Mouse (Mus musculus) retina, postnatal 7 days (tissue): ENCODE measurements at regions not wholly inside any gene's neighbourhood (a gene's known extent, or its start where the extent isn't known, plus 50 kb on each side); places are given as distances from the start of the nearest gene placed in this dataset.

ENCODE experiments used
- DNase-seq: peaks from one replicate; pipeline ENCODE4 v3.0.0-alpha.2; 2012; ENCODE audit warnings: low read depth, low spot score

- DNase-seq: no peak
These were observed 283.7 kb downstream of the Gm11146 start for GRCm38 (mm10) chr16:77318150-77318549.

- no peak for DNase-seq
These were observed 286.5 kb downstream of the Gm11146 start for GRCm38 (mm10) chr16:77315354-77315753.

- DNase-seq: no peak
These were observed 288.7 kb downstream of the Gm11146 start for GRCm38 (mm10) chr16:77313195-77313594.

GRCm38 (mm10) chr16:77301270-77302171 lies 288.0 kb downstream of the Usp25 start:
- DNase-seq: no peak

GRCm38 (mm10) chr16:77300572-77301213 lies 287.2 kb downstream of the Usp25 start:
- no peak for DNase-seq

- DNase-seq: no peak
These were observed 282.3 kb downstream of the Usp25 start for GRCm38 (mm10) chr16:77295574-77296355.

- DNase-seq: no peak
These were observed 278.8 kb downstream of the Usp25 start for GRCm38 (mm10) chr16:77292317-77292771.

GRCm38 (mm10) chr16:77291723-77292316 lies 278.3 kb downstream of the Usp25 start:
- no peak for DNase-seq

- no peak for DNase-seq
These were observed 270.7 kb downstream of the Usp25 start for GRCm38 (mm10) chr16:77284205-77284604.

GRCm38 (mm10) chr16:77279916-77280315 lies 266.4 kb downstream of the Usp25 start:
- no peak for DNase-seq

GRCm38 (mm10) chr16:77279495-77279894 lies 266.0 kb downstream of the Usp25 start:
- DNase-seq: no peak

GRCm38 (mm10) chr16:77273306-77273705 lies 259.8 kb downstream of the Usp25 start:
- no peak for DNase-seq

- DNase-seq: no peak
These were observed 255.4 kb downstream of the Usp25 start for GRCm38 (mm10) chr16:77268926-77269325.

- no peak for DNase-seq
These were observed 254.2 kb downstream of the Usp25 start for GRCm38 (mm10) chr16:77267679-77268078.

- no peak for DNase-seq
These were observed 238.8 kb downstream of the Usp25 start for GRCm38 (mm10) chr16:77252349-77252748.

GRCm38 (mm10) chr16:77251422-77251821 lies 237.9 kb downstream of the Usp25 start:
- no peak for DNase-seq

GRCm38 (mm10) chr16:77240876-77241275 lies 227.4 kb downstream of the Usp25 start:
- no peak for DNase-seq

GRCm38 (mm10) chr16:77239176-77239790 lies 225.8 kb downstream of the Usp25 start:
- no peak for DNase-seq

- DNase-seq: no peak
These were observed 225.1 kb downstream of the Usp25 start for GRCm38 (mm10) chr16:77238358-77239175.

- DNase-seq: no peak
These were observed 224.3 kb downstream of the Usp25 start for GRCm38 (mm10) chr16:77237631-77238357.
